Mouse (Mus musculus): ENCODE measurements at regions not wholly inside any gene's neighbourhood (a gene's known extent, or its start where the extent isn't known, plus 50 kb on each side); places are given as distances from the start of the nearest gene placed in this dataset.

DNA sequence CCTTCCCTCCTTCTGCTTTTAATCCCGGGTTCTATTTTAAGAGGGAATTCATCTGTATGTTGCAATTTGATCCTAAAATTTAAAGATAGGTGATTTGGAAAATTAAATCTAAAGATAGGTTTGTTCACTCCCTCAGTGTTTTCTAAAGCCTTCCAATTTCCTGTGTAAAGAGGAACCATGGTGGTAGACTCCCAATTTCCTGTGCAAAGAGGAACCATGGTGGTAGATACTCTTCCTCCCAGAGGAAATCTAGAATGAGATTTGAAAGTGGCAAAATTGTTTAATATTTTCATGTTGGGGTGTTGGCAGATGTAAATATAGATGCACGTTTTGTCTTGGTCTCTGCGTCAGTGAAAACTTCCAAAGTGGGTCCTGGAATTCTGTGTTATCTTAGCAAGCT is 75.5 kb upstream of the Fermt1 start:
- TF ChIP-seq CTCF (IDR thresholded peaks at IDR 0.05; ENCODE audit: low read depth, low read length) (no peak), POLR2A (IDR thresholded peaks at IDR 0.05; ENCODE audit: extremely low read depth, insufficient read depth, low read length) (no peak)
